Mouse (Mus musculus) brain, adult 2 months (tissue): ENCODE results near the gene Rps5.
"Not testable (repeated sequence)": the region's sequence is repeated elsewhere in the genome, so short reads cannot be mapped to it uniquely, and the experiment has no call there.

Source experiments
- DNase-seq: peaks from one replicate; pipeline ENCODE4 v3.0.0; 2011; ENCODE audit warnings: low read depth, low spot score

Rps5 gene

DNA sequence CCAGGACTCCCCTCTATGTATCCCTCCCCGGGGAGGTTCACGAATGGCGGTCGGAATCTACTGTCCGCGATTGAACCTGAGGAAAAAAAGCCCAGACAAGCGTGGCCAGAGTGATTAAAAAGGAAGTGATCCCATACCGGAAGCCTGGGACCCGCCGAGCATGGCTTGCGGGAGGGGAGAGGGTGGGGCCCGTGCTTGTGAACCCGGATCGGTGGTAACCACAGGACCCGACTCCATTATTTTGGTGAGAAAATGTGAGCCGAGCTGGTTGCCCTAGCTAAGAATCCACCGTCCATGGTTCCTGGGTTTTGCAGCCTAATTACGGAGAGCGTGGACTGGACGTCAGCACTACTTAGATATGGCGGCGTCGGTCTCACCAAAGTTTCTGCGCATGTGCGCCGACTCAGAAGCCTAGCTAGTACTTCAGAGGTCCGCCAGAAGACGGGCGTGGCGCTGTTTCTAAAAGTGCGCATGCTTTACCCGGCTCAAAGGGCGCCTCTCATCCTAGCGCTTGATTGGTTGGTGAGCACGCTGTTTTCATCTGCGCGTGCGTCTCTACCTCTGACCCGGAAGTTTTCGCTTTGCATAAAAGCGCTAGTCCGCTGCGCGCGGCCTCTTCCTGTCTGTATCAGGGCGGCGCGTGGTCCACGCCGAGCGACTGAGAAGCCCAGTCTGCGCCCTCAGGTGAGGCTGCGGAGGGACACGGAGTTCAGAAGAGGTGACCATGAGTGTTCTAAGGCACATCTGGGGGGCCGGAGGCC, at the start of gene Rps5:
Rps5 (plus strand) TSS at position 586 of the 761 bp plus-strand sequence.
- DNase-seq = peak; percentile 100

DNA sequence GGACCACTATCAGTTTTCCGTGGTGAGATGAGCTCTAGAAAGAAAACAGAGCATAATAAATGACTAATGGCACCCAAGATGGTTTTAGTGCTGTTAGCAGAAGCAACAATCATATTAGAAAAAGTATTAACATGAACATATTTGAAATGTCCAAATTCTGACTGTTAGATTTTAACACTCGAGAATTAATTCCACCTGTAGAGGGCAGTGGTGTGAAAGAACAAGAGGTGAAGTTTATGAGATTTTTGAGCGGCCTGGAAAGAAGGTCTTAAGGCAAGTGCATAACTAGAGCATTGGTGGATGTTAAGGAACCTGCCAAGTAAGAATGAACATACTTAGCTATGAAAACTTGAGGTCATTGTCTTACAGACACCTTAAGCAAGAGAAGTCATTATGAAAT, 47.8 kb upstream of the Rps5 start:
- DNase-seq = peak; percentile 58

DNA sequence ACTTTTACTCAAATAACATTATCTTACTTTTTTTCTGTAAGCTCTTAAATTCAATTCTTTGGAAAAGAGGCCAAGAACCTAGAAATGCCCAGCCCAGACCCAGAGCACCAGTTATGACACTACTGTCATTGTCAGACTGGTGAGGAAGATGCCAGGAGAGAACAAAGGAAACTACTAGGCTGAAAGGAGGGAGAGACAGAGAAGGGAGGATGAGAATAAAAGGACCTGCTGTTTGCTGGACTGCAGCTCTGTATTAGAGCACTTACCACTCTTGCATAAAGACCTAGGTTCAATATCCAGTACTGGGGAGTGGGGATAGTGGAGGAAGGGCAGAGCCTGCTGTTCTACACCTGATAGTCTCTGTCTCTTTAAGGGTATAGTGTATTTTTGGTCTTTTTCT, 42.1 kb upstream of the Rps5 start:
- peak; percentile 77 for DNase-seq

DNA sequence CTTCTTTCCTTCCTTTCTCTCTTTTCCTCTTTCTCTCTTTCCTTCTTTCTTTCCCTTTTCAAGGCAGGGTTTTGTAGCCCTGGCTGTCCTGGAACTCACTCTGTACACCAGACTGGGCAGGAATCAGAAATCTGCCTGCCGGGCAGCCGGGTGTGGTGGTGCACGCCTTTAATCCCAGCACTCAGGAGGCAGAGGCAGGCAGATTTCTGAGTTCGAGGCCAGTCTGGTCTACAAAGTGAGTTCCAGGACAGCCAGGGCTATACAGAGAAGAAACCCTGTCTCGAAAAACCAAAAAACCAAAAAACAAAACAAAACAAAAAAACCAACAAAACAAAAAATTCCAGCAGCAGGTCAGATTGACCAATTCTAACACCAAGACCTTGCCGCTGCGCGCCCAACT, 41.6 kb upstream of the Rps5 start:
- DNase-seq = not testable (repeated sequence)

DNA sequence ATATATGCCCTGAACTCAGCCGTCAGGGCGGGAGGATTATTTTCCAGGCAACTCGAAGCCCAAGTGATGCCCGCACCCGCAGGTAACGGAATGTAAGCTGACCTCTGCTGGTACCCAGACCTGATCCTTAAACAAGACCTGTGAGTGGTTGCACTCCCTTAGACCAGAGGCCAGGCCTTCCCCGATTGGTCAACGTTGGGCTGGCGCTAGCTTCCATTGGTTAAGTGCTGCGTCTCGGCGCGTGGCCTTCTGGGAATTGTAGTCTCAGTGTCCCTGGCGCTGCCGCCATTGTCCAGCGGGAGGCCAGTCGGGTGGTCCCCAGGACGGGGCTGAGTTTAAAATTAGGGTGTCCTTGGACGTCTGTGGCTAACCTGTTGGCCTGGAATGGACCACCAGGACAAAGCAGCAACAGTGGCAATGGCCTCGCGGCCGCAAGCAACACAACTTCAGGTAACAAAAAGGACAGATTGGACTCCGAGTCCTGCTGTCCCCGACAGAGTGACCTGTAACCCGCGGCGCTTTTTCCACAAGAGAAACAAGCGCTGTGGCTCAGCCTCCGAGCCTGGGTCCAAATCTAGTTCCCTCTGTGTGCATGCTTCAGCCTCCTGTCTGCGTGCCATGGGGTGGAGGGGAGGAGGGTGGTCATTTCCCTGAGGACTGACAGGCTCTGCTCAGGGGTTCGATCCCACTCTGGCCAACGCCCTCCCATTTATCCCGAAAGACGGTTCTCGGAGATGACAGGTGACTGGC, 41.0 kb upstream of the Rps5 start, which contains the start of gene Zfp128:
Zfp128 (plus strand) TSS at position 267 of the 750 bp plus-strand sequence.
- peak; percentile 99 for DNase-seq

DNA sequence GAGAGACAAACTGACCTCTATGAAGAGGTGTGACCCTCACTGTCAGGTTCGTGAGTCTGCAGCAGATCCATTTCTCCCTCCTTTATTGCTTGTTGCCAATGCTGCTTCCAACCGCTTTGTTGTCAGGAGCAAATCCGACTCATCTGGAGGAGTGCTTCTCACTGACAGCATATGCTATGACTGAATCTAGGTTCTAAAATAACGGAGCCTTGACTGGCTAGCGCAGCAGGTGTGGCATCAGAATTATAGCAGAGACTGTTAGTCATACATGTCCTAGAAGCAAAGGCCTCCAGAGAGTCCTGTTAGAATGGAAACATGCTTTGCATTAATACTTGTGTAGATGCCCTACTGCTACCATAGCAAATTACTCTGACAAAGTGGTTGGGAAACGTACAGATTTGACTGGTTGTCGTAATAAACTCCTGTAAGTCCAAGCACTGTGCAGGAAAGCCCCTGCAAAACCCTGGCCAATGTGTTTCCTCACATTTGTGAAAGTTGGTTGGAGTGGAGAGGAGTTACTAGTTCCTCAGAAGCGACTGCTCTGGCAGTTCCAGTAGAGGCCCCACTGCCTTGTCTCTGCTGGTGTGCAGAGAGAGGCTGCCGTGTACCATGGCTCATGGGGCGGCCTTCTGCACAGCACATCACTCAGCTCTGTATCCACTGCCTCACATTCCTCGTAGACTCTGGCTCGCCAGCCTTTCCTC, 35.4 kb upstream of the Rps5 start:
- peak; percentile 53 for DNase-seq

DNA sequence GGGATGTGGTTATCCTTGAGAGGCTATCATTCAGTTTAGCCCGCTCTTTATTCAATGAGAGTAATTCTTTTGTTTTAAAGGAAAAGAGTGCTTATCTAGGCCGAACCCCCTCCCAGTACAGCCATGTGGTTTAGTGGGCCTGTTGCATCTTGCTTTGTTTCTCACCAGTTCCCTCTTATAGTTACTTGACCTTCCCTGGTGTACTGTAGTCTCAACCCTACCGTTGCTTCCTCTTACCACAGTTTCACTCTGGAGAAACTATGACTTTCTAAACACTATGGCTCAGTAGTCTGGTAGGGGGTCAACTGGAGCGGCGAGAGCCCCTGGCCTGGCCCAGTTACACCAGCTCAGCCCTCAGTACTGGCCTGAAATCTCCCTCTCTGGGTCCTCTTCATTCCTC, 34.5 kb upstream of the Rps5 start:
- no peak for DNase-seq

DNA sequence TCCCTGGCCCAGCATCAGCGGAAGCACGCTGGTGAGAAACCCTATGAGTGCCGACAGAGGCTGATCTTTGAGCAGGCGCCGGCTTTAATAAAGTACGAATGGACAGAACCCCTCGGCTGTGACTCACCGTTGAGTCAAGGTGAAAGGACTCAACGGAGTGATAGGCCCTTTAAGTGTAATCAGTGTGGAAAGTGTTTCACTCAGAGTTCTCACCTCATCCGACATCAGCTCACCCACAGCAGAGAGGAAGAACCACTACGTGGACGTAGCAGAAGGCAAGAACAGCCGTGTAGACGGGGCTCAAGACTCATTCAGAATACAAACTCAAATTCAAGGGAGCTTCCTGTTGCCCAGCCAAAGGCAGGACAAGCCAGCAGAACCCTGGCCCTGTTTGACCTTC, 31.2 kb upstream of the Rps5 start:
- no peak for DNase-seq

DNA sequence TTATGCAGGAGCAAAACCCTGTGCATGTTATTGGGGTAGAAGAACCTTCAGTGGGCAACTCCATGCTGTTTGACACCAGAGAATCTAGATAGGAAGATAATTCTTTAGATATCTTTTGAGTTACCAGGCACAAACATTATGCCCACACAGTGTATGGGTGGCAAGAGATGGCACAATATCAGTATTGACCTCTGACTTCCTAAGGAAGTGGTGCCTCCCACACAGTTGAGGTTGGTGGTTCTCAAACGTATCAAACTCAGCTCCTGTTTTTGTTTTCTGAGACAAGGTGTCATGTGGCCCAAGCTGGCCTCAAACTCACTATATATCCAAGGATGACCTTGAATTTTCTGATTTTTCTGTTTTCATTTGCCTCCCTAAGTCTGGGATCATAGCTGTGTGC, 30.8 kb upstream of the Rps5 start:
- no peak for DNase-seq

DNA sequence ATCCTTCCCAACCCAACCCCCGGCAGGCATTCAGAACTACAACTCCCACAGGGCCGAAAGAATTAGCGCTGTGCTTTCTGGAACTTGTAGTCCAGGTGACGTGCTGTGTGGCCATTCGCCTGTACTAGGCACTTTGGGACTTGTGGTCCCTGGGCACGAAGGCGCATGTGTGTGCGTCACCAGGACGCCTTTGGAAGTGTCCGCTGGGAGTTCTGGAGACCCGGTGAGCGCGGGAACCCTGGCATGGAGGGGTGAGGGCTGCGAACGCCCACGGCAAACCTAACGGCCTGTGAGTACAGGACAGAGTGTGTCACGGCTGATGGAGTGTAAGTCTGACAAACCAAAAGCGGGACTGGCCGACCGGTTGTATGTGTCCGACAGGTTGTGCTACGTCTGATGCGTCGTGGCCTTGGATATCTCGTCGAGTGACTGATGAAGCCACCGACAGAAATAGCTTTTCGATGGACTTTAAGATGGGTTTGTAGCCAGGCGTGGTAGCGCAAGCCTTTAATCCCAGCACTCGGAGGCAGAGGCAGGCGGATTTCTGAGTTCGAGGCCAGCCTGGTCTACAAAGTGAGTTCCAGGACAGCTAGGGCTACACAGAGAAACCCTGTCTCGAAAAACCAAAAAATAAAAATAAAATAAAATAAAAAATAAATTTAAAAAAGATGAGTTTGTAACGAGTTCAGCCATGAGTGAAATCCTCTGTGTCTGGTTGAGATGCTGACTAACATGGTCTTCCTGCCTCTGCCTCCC, 24.3 kb upstream of the Rps5 start, which contains the start of gene Zscan22:
Zscan22 (plus strand) TSS at position 161 of the 756 bp plus-strand sequence.
- peak; percentile 100 for DNase-seq

DNA sequence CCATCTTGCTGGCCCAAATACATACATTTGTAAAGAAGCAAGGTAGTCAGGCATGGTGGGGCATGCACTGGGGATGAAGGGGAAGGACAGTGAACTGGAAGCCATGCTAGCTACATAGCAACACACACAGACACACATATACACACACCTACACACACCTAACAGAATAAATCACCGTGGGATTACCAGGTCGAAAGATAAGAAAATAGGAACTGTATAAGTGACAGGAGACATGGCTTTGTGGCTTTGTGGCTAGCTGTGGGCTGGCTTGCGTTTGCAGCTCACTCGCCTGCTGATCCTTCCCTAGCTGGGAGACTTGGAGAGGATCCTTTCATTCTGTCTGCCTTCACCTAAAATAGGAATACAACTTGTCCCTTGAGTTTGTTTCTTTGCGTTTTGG, 20.6 kb upstream of the Rps5 start:
- DNase-seq = no peak

DNA sequence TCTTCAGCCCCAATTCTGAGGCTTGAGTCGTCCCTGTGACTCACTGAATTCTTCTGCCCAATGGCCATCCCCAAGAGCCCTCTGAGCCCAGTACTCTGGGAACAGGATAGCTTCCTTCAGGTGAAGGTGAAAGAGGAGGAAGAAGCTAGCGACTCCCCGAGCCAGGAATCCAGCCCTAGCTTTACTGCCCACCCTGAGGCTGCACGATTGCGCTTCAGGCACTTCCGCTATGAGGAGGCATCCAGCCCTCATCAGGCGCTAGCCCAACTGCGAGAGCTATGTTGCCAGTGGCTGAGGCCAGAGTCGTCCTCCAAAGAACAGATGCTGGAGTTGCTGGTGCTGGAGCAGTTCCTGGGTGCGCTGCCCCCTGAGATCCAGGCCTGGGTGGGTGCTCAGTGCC, 18.5 kb upstream of the Rps5 start:
- no peak for DNase-seq

DNA sequence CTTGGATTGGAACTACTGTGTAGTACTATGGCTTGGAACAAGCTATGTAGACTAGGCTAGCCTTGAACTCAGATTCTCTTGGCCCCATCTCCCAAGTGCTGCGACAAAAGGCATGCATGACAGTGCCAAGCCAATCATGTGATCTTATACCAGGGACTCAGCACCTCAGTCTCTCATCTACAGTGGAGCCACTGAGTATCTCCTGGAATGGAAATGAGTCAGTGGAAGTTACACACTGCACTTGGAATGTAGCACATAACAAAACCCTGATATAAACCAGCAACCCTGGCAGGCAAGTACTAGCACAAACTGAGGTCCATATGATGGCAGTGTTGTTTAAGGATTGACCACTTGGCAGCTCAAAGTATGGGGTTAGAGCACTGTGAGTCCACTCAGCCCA, 16.9 kb upstream of the Rps5 start:
- DNase-seq = no peak

DNA sequence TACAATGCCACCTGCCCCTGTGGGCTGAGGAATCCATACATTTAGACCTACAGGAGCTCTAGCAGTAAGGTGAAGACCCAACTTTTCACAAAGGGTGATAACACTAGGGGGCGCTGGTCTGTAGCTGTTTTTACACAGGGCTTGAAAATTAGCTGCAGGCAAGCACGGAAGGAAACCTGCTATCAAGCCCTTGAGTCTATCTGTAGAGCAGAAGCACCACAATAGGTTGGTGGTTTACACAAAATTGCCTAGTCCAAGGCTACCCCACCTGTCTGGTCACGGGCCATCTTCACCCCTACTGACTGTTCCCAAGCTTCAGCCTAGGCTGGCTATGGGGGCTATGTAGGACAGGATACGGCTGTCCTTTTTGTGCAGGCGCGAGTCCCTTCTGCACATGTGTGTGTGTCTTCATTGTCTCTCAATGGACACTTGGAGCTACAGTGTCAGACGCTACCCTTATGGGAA, 12.6 kb upstream of the Rps5 start:
- DNase-seq = peak; percentile 90

DNA sequence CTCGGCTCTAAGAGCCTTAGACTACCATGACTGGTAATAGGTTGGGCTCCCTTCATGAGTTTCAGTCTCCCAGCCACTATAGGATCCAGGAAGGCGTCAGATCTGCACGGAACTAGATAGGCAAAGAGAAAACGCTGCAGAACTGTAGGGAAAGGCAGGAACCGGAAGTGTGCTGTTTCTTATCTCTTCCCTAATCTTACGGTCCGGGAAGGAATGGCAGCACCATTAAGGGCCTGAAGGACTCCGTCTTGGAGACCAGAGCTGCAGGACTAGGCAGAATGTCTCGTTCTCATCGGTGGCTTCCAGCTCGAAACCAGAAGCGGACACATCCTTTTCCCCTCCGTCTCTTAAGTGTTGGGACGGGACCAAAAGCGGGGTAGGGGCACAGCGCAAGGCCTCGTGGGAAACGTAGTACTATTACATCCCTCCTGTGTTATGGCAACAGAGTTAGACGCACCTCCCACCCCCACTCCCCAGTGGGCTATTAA, 11.9 kb upstream of the Rps5 start:
- peak; percentile 91 for DNase-seq

DNA sequence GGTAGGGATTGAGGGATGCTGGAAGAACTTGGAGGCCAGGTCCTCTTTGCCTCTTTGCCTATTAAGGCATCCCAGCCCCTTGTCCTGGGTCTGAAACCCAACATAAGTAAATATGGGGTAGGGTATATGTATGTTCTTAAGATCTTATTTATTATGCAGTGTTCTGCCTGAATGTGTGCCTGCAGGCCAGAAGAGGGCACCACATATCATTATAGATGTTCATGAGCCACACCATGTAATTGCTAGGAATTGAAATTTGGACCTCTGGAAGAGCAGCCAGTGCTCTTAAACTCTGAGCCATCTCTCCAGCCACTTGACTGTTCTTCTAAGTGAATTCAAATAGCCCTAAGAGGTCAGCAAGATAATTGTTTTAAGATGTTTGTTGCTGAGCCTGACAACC, 8.5 kb upstream of the Rps5 start:
- peak; percentile 58 for DNase-seq

DNA sequence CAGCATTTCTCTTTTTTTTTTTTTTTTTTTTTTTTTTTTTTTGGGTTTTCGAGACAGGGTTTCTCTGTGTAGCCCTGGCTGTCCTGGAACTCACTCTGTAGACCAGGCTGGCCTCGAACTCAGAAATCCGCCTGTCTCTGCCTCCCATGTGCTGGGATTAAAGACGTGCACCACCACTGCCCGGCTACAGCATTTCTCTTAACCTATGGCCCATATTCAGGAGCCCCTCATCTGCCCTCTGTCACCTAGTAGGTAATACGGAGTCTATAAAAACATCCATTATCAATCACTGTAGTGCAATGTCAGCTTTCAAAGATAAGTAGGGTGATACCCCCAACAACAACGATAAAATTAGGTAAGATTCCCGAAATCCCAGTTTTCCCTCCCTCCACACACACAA, 1.6 kb upstream of the Rps5 start:
- DNase-seq = not testable (repeated sequence)

DNA sequence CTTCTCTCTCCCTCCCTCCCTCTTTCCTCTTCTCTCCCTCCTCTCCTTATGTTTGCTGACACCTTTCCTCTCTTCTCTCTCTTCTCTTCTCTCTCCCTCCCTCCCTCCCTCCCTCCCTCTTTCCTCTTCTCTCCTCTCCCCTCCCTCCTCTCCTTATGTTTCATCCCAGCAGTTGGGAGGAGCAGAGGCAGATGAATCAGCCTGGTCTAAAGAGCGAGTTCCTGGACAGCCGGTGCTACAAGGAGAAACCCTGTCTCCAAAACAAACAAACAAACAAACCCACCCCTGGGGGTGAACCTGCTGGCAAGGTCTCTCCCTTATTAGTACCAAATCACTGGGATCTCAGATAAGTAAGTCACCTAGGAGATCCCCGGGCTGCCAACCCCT, 779 bp upstream of the Rps5 start:
- peak; percentile 90 for DNase-seq

DNA sequence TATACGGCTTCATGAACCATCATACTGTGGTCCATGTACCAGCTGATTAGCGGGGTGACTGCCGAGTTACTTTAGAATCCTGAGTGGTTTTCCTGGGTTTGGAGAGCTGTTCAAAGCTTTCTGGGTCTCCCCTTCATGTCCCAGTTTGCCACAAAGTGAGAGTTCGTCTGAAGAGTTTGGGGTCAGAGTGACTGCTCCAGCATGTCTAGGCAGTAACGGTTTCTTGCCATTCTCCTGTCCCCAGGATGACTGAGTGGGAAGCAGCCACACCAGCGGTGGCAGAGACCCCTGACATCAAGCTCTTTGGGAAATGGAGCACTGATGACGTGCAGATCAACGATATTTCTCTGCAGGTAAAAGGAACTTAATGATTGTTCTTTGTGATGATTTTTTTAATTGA, 639 bp downstream of the Rps5 start:
- no peak for DNase-seq

DNA sequence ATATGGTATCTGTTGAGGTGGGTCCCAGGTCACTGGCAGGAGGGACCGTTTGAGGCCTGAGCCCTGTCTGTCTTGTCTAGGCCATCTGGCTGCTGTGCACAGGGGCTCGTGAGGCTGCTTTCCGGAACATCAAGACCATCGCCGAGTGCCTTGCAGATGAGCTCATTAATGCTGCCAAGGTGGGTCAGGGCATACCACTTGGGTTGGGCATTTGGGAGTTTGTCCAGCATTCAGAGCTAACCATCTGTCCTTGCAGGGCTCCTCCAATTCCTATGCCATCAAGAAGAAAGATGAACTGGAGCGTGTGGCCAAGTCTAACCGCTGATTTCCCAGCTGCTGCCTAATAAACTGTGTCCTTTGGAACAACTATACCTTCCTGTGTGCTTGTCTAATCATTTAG, 4.2 kb downstream of the Rps5 start:
- peak; percentile 61 for DNase-seq

DNA sequence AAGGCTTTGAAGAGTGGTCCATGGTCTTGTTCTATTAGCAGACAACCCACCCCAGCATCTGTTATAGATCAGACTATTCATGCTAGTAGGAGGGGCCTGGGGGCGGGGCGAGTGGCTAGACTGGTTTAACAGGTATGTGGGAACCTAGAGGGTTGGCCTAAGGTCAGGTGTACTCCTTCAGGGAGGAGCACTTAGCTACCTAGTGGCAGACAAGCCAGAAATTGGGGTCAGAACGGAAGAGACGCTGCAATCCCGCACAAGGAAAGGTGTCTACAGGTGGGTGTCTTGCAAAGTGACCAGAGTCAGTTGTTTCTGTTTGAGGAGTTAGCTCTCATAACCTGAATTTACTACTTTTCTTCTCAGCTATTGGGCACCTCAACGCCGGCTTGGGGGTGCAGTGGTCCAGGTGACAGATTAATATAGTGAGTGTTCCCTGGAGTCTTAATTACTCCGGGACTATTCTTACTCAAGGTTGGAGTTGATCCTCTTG, 5.1 kb downstream of the Rps5 start, which contains the start of gene Rnf225:
Rnf225 (plus strand) TSS at position 226 of the 490 bp plus-strand sequence.
- no peak for DNase-seq
